Mouse (Mus musculus): ENCODE measurements at regions not wholly inside any gene's neighbourhood (a gene's known extent, or its start where the extent isn't known, plus 50 kb on each side); places are given as distances from the start of the nearest gene placed in this dataset.

DNA sequence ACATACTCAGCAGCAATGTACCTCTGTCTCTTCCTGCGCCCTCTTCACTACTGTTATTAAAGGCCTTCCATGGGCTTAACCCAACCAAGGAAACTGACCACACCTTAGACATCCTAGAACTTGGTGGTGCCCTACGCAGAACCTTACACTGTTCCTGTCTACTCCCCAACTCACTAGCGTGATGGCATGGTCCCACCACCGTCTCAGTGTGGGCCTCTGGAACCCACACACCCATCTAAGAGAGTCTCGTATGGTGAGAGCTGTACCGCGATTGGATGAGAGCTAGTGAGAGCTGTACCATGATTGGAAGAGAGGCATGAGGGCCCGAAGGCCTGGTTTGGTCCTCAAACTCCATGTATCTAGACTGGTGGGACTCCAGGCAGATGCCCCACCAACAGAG, 317.2 kb upstream of the Spred2 start:
- WGBS, result 94% methylated on average over 8 of the region's 8 CpGs
- Histone ChIP-seq H3K4me1 (peaks cover 9% of the 10 kb centered on the region; the same call in 1 of the 2 replicates), H3K27ac (replicated peaks) (no peak overlapping the region), H3K36me3 (no peaks in the 10 kb centered on the region), H3K27me3 (no peaks in the 10 kb centered on the region), H3K4me2 (replicated peaks) (no peak overlapping the region), H3K4me3 (replicated peaks) (no peak overlapping the region), H3K9ac (no peak overlapping the region), H3K9me3 (replicated peaks) (no peaks in the 10 kb centered on the region)
- ATAC-seq (ENCODE audit: insufficient number of reproducible peaks, low FRiP score, low TSS enrichment, low read depth), result no peak

DNA sequence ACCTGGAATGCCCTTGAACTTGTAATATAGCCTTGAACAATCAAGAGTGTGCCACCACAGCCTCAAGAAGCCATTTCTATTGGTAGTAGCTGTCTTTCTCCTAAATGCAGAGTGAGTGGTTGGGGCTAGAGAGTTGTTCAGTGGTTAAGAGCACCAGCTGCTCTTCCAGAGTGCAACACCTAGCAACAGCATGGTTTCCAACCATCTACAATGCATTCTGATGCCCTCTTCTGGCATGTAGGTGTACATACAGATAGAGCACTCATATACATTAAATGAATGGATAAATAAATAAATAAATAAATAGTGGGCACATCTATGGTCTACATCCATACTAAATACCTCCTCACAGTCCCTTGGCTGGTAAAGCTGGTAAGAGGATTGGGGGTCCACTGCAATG, 316.2 kb upstream of the Spred2 start:
- Histone ChIP-seq H3K9me3 (replicated peaks) (no peaks in the 10 kb centered on the region), H3K36me3 (no peaks in the 10 kb centered on the region), H3K4me1 (peaks cover 4% of the 10 kb centered on the region; the same call in 1 of the 2 replicates), H3K27me3 (no peaks in the 10 kb centered on the region), H3K27ac (replicated peaks) (no peak overlapping the region), H3K4me3 (replicated peaks) (no peak overlapping the region), H3K9ac (no peak overlapping the region), H3K4me2 (replicated peaks) (no peak overlapping the region)
- no peak for ATAC-seq (ENCODE audit: insufficient number of reproducible peaks, low FRiP score, low TSS enrichment, low read depth)

DNA sequence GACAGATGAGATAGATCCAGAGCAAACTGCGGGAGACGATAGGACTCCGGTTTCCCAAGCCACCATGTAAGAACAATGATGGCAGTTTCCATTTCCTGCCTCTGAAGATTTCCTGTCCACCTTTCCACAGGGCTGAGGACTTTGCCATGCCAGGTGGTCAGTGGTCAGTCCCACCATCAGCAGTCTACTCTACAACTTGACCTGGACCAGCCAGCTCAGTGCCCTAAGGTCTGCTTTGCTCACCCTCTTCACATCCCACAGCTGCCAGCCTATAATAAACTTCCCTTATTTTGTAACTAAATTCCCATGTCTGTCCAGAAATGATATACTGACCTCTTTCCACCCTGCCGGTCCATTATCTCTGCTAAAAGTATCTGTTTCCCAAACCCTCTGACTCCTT, 315.7 kb upstream of the Spred2 start:
- H3K9ac ChIP-seq, result no peak overlapping the region
- peaks cover 4% of the 10 kb centered on the region; the same call in 1 of the 2 replicates for H3K4me1 ChIP-seq
- H3K27ac ChIP-seq (replicated peaks), result no peak overlapping the region
- H3K4me3 ChIP-seq (replicated peaks), result no peak overlapping the region
- no peak for ATAC-seq (ENCODE audit: insufficient number of reproducible peaks, low FRiP score, low TSS enrichment, low read depth)
- no peaks in the 10 kb centered on the region for H3K36me3 ChIP-seq
- 91% methylated on average over 4 of the region's 4 CpGs for WGBS
- no peaks in the 10 kb centered on the region for H3K9me3 ChIP-seq (replicated peaks)
- H3K27me3 ChIP-seq, result no peaks in the 10 kb centered on the region
- H3K4me2 ChIP-seq (replicated peaks), result no peak overlapping the region

DNA sequence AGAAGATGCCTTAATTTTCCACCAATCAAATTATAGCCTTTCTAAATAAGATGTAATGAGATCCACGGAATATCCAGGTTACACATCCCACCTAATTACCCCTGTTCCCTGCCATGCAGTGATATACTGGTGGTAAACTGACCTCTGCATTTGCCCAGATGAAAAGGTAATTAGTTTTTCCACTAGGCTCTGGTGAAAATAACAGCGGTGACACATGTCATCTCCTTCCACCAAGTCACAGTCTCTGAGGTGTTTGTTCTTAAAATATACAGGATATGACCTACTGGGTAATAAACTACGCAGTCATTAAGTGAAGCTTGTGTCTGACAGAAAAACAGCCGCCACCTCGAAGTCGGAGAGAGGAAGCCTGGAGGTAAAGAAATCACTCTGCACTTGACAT, 313.6 kb upstream of the Spred2 start:
- H3K27ac ChIP-seq (replicated peaks), result no peak overlapping the region
- no peak overlapping the region for H3K9ac ChIP-seq
- 59% methylated on average over 6 of the region's 6 CpGs for WGBS
- H3K9me3 ChIP-seq (replicated peaks), result no peaks in the 10 kb centered on the region
- no peaks in the 10 kb centered on the region for H3K27me3 ChIP-seq
- no peak for ATAC-seq (ENCODE audit: insufficient number of reproducible peaks, low FRiP score, low TSS enrichment, low read depth)
- no peak overlapping the region for H3K4me2 ChIP-seq (replicated peaks)
- no peaks in the 10 kb centered on the region for H3K4me1 ChIP-seq
- no peak overlapping the region for H3K4me3 ChIP-seq (replicated peaks)
- H3K36me3 ChIP-seq, result no peaks in the 10 kb centered on the region

DNA sequence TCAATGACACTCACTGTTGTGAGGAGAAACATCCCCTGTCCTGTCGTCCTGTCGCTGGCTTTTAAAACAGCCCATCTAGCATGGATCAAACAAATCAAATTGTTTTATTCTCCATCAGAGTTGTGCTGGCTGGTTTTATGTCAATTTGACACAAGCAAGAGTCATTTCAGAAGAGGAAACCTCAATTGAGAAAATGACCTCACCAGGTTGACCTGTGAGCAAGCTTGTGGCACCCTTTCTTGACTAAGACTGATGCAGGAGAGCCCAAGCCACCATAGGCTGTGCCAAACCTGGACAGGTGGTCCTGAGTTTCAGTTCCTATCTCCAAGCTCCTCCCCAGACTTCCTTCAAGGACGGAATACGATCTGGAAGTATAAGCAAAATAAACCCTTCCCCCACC, 313.0 kb upstream of the Spred2 start:
- WGBS, result 82% methylated on average over 4 of the region's 4 CpGs
- no peak overlapping the region for H3K4me3 ChIP-seq (replicated peaks)
- H3K9me3 ChIP-seq (replicated peaks), result no peaks in the 10 kb centered on the region
- ATAC-seq (ENCODE audit: insufficient number of reproducible peaks, low FRiP score, low TSS enrichment, low read depth), result no peak
- no peak overlapping the region for H3K4me2 ChIP-seq (replicated peaks)
- H3K9ac ChIP-seq, result no peak overlapping the region
- no peaks in the 10 kb centered on the region for H3K4me1 ChIP-seq
- H3K27me3 ChIP-seq, result no peaks in the 10 kb centered on the region
- H3K36me3 ChIP-seq, result no peaks in the 10 kb centered on the region
- H3K27ac ChIP-seq (replicated peaks), result no peak overlapping the region

DNA sequence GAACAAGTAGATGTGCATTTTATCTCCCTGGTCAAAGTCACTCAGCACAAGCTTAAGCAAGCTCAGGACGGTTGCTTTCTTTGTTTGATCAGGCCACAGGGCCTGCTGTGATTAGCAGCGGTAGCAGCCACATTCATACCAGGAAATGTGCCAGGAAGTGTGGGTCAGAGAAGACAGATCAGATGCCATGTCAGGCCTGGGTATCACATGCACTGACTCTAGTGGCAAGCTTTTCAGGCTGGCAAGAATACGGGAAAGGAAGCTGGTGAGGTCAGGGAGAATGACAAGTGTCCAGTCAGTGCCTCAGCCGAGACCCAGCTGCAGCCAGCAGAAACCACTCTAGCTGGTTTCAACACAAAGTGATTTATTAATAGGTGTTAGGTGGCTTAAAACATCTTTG, 307.7 kb upstream of the Spred2 start:
- 61% methylated on average over 4 of the region's 4 CpGs for WGBS
- no peak overlapping the region for H3K9ac ChIP-seq

DNA sequence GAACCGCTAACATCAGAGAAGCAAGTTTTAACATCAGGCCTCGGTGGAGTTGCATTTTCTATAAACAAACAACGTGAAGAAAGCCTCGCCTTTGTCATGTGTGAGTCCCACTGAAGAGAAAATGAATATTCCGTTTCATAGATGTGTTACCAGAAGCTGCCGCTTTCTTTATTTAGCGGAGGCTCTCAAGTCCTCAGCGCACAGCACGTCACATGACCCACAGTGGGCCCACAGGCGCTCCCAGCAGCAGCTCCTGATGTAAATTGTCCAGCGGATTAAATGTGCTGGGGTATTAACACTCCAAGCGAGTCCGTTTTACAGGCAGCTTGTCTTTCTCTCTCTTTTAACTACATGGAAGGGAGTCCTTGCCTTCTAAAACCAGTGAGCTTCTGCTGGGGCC, 304.7 kb upstream of the Spred2 start:
- ATAC-seq (ENCODE audit: insufficient number of reproducible peaks, low FRiP score, low TSS enrichment, low read depth), result no peak
- H3K4me1 ChIP-seq, result 0 out of 2 replicates have a peak, but pooled peaks cover 5% of the 10 kb centered on the region
- WGBS, result 82% methylated on average over 13 of the region's 13 CpGs

More for the DNA sequence above, 307.7 kb upstream of the Spred2 start:
- H3K4me1 ChIP-seq, result 0 out of 2 replicates have a peak, but pooled peaks cover 5% of the 10 kb centered on the region
- no peaks in the 10 kb centered on the region for H3K9me3 ChIP-seq (replicated peaks)
- no peaks in the 10 kb centered on the region for H3K36me3 ChIP-seq
- ATAC-seq (ENCODE audit: insufficient number of reproducible peaks, low FRiP score, low TSS enrichment, low read depth), result no peak
- H3K27me3 ChIP-seq, result no peaks in the 10 kb centered on the region
- no peak overlapping the region for H3K4me2 ChIP-seq (replicated peaks)
- H3K4me3 ChIP-seq (replicated peaks), result no peak overlapping the region
- H3K27ac ChIP-seq (replicated peaks), result no peak overlapping the region

DNA sequence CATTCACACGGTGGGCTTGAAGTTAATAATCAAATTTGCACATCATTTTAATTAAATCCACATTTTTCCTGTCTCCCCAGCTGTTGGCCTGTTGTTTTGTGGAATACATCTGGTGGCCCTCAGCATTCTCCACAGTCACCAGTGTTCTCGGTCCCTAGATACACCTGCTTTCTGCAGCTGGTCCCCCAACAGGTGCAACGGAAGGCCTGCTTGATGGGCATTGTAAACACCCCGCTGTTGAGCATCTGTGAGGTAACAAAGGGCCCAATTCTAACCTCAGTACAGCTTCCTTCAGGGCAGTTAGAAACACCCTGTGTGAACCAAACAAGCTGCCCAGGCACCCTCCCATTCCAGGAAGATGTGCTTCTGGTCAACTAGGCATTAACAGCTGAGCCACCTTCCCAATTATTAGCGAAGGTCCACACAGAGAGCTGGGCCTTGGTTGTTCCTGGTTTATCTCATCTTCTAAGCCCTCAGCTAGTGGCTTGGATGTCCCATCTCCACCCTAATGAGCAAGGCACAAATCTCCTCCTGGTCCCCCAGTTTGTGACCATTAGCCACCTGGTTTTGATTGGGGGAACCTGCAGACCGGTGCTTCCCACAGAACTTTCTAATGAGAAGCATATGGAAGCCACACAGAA, 293.0 kb upstream of the Spred2 start:
- H3K9ac ChIP-seq, result no peak overlapping the region
- H3K27ac ChIP-seq (replicated peaks), result no peak overlapping the region
- H3K4me3 ChIP-seq (replicated peaks), result no peak overlapping the region
- no peaks in the 10 kb centered on the region for H3K4me1 ChIP-seq
- H3K36me3 ChIP-seq, result no peaks in the 10 kb centered on the region
- no peaks in the 10 kb centered on the region for H3K9me3 ChIP-seq (replicated peaks)
- H3K4me2 ChIP-seq (replicated peaks), result no peak overlapping the region
- no peaks in the 10 kb centered on the region for H3K27me3 ChIP-seq
- 63% methylated on average over 6 of the region's 6 CpGs for WGBS
- no peak for ATAC-seq (ENCODE audit: insufficient number of reproducible peaks, low FRiP score, low TSS enrichment, low read depth)

More for the DNA sequence above, 304.7 kb upstream of the Spred2 start:
- no peak overlapping the region for H3K4me2 ChIP-seq (replicated peaks)
- H3K4me3 ChIP-seq (replicated peaks), result no peak overlapping the region
- H3K27me3 ChIP-seq, result no peaks in the 10 kb centered on the region
- no peak overlapping the region for H3K27ac ChIP-seq (replicated peaks)
- H3K9me3 ChIP-seq (replicated peaks), result no peaks in the 10 kb centered on the region
- no peak overlapping the region for H3K9ac ChIP-seq
- no peaks in the 10 kb centered on the region for H3K36me3 ChIP-seq

DNA sequence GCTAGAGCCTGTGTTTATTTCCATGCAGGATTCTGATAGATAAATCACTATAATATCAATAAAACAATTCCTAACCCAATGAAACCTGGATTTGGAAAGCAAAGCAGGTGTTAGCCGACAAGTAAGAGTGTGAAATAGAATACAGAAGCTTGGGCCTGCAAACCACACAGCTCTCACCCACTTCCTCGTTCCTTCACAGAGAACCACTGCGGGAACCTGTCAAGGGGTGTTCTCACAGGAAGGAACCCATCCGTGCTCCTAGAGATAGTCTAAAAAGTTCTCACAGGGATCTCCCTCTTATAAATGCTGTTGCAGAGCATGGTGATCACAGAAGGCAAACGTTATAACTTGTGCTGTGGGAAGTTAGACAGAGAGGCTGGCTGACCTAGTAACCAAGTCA, 291.7 kb upstream of the Spred2 start:
- H3K4me1 ChIP-seq, result no peaks in the 10 kb centered on the region
- H3K4me2 ChIP-seq (replicated peaks), result no peak overlapping the region
- WGBS, result 68% methylated on average over 5 of the region's 5 CpGs
- H3K4me3 ChIP-seq (replicated peaks), result no peak overlapping the region
- H3K27ac ChIP-seq (replicated peaks), result no peak overlapping the region
- H3K36me3 ChIP-seq, result no peaks in the 10 kb centered on the region
- no peaks in the 10 kb centered on the region for H3K9me3 ChIP-seq (replicated peaks)
- ATAC-seq (ENCODE audit: insufficient number of reproducible peaks, low FRiP score, low TSS enrichment, low read depth), result no peak
- H3K27me3 ChIP-seq, result no peaks in the 10 kb centered on the region
- H3K9ac ChIP-seq, result no peak overlapping the region

DNA sequence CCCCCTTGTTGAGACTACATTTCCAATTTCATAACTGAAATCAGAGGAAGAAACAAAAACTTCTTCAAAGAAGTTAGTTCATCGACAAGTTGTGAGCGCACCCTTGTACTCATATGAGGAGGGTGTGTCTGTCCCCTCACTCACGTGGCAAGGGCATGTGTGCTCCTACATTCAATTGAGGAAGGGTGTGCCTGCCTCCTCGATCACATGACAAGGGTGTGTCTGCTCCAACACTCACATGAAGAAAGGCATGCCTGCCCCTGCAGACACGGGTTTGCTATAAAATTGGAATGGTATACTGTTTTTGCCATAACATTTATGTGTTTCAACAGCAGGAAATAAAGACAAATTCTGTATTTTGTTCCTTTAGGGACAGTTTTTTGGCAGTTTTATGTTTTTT, 290.6 kb upstream of the Spred2 start:
- no peak overlapping the region for H3K4me2 ChIP-seq (replicated peaks)
- H3K4me3 ChIP-seq (replicated peaks), result no peak overlapping the region
- H3K36me3 ChIP-seq, result no peaks in the 10 kb centered on the region
- no peaks in the 10 kb centered on the region for H3K9me3 ChIP-seq (replicated peaks)
- no peaks in the 10 kb centered on the region for H3K27me3 ChIP-seq
- no peak overlapping the region for H3K9ac ChIP-seq
- 76% methylated on average over 5 of the region's 5 CpGs for WGBS
- no peak for ATAC-seq (ENCODE audit: insufficient number of reproducible peaks, low FRiP score, low TSS enrichment, low read depth)
- no peaks in the 10 kb centered on the region for H3K4me1 ChIP-seq
- no peak overlapping the region for H3K27ac ChIP-seq (replicated peaks)

DNA sequence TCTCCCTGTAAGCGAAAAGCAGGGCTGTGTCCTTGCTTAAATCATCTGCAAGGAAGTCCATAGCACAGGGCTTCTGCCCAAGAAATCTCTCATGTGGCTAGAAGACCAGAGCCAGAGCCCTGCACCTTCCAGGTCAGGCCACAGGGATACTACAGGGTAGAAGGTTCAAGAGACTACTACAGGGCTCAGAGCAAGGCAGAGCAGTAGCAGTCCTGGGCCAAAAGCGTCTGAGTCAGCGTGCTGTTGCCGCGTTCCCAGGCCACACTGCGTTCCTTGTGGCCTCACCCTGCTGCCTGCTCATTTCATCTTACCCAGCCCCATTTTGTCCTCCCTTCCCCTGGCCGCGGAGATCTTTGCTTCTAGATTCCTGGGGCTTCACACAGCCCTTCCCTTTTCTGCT, 283.0 kb upstream of the Spred2 start:
- H3K27me3 ChIP-seq, result no peaks in the 10 kb centered on the region
- no peaks in the 10 kb centered on the region for H3K9me3 ChIP-seq (replicated peaks)
- 69% methylated on average over 8 of the region's 8 CpGs for WGBS
- H3K4me2 ChIP-seq (replicated peaks), result no peak overlapping the region
- no peak overlapping the region for H3K4me3 ChIP-seq (replicated peaks)
- peaks cover 15% of the 10 kb centered on the region; the same call in 1 of the 2 replicates for H3K4me1 ChIP-seq
- H3K27ac ChIP-seq (replicated peaks), result peak overlapping the region; percentile 51; the same call in 1 of the 2 replicates
- no peak overlapping the region for H3K9ac ChIP-seq
- ATAC-seq (ENCODE audit: insufficient number of reproducible peaks, low FRiP score, low TSS enrichment, low read depth), result 0 out of 2 replicates have a peak, but pooled peaks have one; percentile 11
- H3K36me3 ChIP-seq, result no peaks in the 10 kb centered on the region

DNA sequence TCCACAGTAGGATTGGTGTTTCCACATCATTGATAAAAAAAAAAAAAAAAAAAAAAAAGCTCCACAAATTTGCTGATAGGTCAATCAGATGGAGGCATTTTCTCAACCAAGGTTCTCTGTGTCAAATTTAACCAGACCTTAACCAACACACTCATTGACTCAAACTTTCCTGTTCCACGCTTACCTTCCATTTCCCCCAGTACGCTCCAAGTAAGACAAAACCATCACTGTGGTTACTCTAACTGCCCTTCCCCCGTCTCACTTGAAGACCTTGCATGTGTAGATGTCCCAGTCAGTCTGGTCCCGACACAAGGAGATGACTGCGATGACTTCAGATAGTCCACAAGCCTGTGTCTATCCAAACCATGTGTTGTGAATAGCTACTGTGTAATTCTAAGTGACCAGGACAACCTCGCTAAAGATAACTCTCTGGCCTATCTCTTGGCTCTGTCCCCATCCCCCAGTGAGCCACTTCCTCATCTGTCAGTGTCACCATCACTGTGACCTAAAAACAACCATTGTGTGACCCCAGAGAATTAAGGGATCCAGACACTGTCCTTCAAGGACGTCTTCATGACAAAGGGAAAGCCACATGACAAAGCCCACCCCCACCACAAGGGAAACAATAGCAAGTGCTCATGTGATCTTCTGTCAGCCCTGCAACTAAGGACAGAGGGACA, 279.9 kb upstream of the Spred2 start:
- H3K36me3 ChIP-seq, result no peaks in the 10 kb centered on the region
- no peak for ATAC-seq (ENCODE audit: insufficient number of reproducible peaks, low FRiP score, low TSS enrichment, low read depth)
- H3K27me3 ChIP-seq, result no peaks in the 10 kb centered on the region
- H3K4me2 ChIP-seq (replicated peaks), result no peak overlapping the region
- H3K4me3 ChIP-seq (replicated peaks), result no peak overlapping the region
- 72% methylated on average over 7 of the region's 7 CpGs for WGBS
- H3K27ac ChIP-seq (replicated peaks), result no peak overlapping the region
- H3K4me1 ChIP-seq, result peaks cover 15% of the 10 kb centered on the region; the same call in 1 of the 2 replicates
- no peak overlapping the region for H3K9ac ChIP-seq
- no peaks in the 10 kb centered on the region for H3K9me3 ChIP-seq (replicated peaks)
